Mouse (Mus musculus) forebrain, embryonic 13.5 days (tissue): ENCODE results near the gene Poc1a. TPM values are rescaled to one million over a fixed set of nuclear protein-coding genes. Genes with fewer than 3 reads are reported as not detected.

Source experiments
- ATAC-seq: fragments of 200-750 bp; cut with Nextera tagmentation; 2 replicates; pipeline ENCODE4 v1.8.0; 2017
- H3K27ac ChIP-seq: fragments of 300-500 bp; sonication (generic); 2 replicates; pipeline ENCODE4 v1.5.1; 2015; ENCODE audit warnings: inconsistent platforms, mild to moderate bottlenecking, moderate library complexity
- H3K27me3 ChIP-seq: fragments of 300-500 bp; sonication (generic); 2 replicates; pipeline ENCODE4 v1.6.1; 2015; ENCODE audit warnings: mild to moderate bottlenecking, inconsistent platforms
- H3K36me3 ChIP-seq: fragments of 300-500 bp; sonication (generic); 2 replicates; pipeline ENCODE4 v1.6.1; 2015; ENCODE audit warnings: mild to moderate bottlenecking, inconsistent platforms; ENCODE audit not compliant: poor library complexity, severe bottlenecking
- H3K4me1 ChIP-seq: fragments of 300-500 bp; sonication (generic); 2 replicates; pipeline ENCODE4 v1.6.1; 2015; ENCODE audit warnings: inconsistent platforms
- H3K4me2 ChIP-seq: fragments of 300-500 bp; sonication (generic); 2 replicates; pipeline ENCODE4 v1.6.1; 2015; ENCODE audit warnings: inconsistent platforms, mild to moderate bottlenecking, moderate library complexity
- H3K4me3 ChIP-seq: fragments of 300-500 bp; sonication (generic); 2 replicates; pipeline ENCODE4 v1.5.1; 2015; ENCODE audit warnings: mild to moderate bottlenecking, inconsistent platforms
- H3K9ac ChIP-seq: fragments of 300-500 bp; sonication (generic); 2 replicates; pipeline ENCODE4 v1.6.1; 2015; ENCODE audit warnings: mild to moderate bottlenecking, inconsistent platforms
- H3K9me3 ChIP-seq: fragments of 300-500 bp; sonication (generic); replicated peaks from 2 replicates; pipeline ENCODE4 v1.6.1; 2016; ENCODE audit warnings: inconsistent platforms
- WGBS: fragments of 180-500 bp; shearing (Covaris S2); methylation state at CpG from one replicate; pipeline ENCODE4 v1.1.7; 2015; 5-methylcytosine and 5-hydroxymethylcytosine counted together
- polyA plus RNA-seq: library from polyadenylated mRNA; unstranded; fragments of >200 nt; fragmentation: Nextera tagmentation; extraction: Ambion mirVana; gene quantifications from 2 replicates; pipeline ENCODE4 v1.2.1, GENCODE M21; 2015

The Poc1a gene
- polyA plus RNA-seq, 1 experiment from 2014 or later = 17.7 TPM

GRCm38 (mm10) chr9:106242813-106243488, 37.9 kb upstream of the Poc1a start:
- ATAC-seq = no peak
- no peaks in the 10 kb centered on the region for H3K9me3 ChIP-seq
- no peak overlapping the region for H3K9ac ChIP-seq
- H3K36me3 ChIP-seq = peaks cover 64% of the 10 kb centered on the region
- no peaks in the 10 kb centered on the region for H3K27me3 ChIP-seq
- no peak overlapping the region for H3K4me3 ChIP-seq
- H3K27ac ChIP-seq = no peak overlapping the region
- H3K4me1 ChIP-seq = peaks cover 16% of the 10 kb centered on the region
- no peak overlapping the region for H3K4me2 ChIP-seq
- 92% methylated on average over 19 of the region's 19 CpGs for WGBS

DNA sequence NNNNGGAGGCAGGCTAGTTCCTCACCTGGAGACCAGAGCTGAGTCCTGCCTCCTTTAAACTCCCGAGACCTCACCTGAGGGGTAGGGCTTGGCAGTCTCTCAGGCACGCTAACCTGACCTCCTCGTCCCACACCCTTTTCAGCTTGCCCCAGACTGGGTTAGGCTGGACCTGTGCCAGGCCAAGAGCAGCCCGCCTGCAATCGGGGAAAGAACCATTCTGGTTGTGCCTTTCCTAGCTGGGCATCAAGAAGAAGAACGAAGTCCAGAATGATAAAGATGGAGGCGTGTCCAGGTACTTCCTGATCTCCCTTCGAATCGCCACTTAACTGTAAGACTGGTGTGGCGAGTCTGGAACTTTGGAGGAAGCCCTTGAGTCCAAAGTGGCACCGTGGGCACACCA, 31.3 kb upstream of the Poc1a start:
- WGBS = 93% methylated on average over 11 of the region's 11 CpGs
- Histone ChIP-seq H3K9me3 (no peaks in the 10 kb centered on the region), H3K4me1 (peaks cover 24% of the 10 kb centered on the region), H3K36me3 (0 out of 2 replicates have a peak, but pooled peaks cover 6% of the 10 kb centered on the region), H3K4me3 (no peak overlapping the region), H3K9ac (no peak overlapping the region), H3K4me2 (no peak overlapping the region), H3K27me3 (no peaks in the 10 kb centered on the region), H3K27ac (no peak overlapping the region)
- ATAC-seq = no peak

GRCm38 (mm10) chr9:106250245-106250644, 30.6 kb upstream of the Poc1a start:
- Histone ChIP-seq H3K9ac (no peak overlapping the region), H3K4me1 (peaks cover 24% of the 10 kb centered on the region), H3K27ac (no peak overlapping the region), H3K4me2 (no peak overlapping the region), H3K27me3 (no peaks in the 10 kb centered on the region), H3K4me3 (no peak overlapping the region), H3K9me3 (no peaks in the 10 kb centered on the region), H3K36me3 (0 out of 2 replicates have a peak, but pooled peaks cover 2% of the 10 kb centered on the region)
- ATAC-seq = no peak
- WGBS = 65% methylated on average over 4 of the region's 4 CpGs

- WGBS = 81% methylated on average over 8 of the region's 8 CpGs
- Histone ChIP-seq H3K9me3 (no peaks in the 10 kb centered on the region), H3K9ac (no peak overlapping the region), H3K27me3 (no peaks in the 10 kb centered on the region), H3K4me1 (peaks cover 22% of the 10 kb centered on the region), H3K36me3 (no peaks in the 10 kb centered on the region), H3K4me2 (no peak overlapping the region), H3K27ac (no peak overlapping the region), H3K4me3 (no peak overlapping the region)
- ATAC-seq = no peak
Measured at GRCm38 (mm10) chr9:106251066-106251465, 29.8 kb upstream of the Poc1a start.

DNA sequence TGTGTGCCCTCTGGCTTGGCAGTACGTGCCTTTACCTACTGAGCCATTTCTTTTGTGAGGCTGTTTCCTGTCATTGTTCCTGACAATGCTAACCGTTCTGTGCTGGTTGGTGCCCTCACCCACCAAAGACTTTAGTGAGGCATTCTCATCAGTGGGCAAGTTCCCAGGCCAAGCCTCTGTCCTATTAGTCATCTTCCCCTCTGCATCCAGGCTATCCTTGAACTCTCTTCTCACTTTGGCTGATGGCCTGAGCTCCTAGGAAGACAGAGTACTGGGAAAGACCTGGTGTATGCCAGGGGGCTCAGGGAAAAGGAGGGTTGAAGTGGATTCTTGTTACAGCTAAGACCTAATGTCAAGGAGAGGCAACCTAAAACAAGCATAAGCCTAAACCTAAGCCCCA, 26.9 kb upstream of the Poc1a start:
- no peak overlapping the region for H3K9ac ChIP-seq
- WGBS = 75% methylated on average over 1 of the region's 2 CpGs
- H3K36me3 ChIP-seq = no peaks in the 10 kb centered on the region
- no peak overlapping the region for H3K27ac ChIP-seq
- no peaks in the 10 kb centered on the region for H3K27me3 ChIP-seq
- H3K4me3 ChIP-seq = no peak overlapping the region
- no peaks in the 10 kb centered on the region for H3K9me3 ChIP-seq
- H3K4me1 ChIP-seq = no peaks in the 10 kb centered on the region
- no peak for ATAC-seq
- H3K4me2 ChIP-seq = no peak overlapping the region

DNA sequence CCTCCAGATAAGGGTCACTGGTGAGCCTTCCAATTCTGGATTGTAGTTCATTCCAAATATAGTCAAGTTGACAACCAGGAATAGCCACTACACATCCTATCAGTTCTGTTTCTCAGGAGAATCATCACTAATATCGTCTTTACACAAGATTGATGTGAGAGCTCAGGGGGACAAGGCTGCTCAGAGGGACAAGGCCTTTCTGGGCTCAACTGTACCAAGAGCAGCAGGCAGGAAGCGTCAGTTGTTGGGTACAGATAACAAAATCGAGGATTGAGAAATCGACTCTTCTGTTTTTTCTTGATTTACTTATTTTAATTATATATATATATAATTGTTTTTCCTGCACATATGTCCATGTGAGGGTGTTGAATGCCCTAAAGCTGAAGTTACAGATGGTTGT, 22.4 kb upstream of the Poc1a start:
- no peaks in the 10 kb centered on the region for H3K36me3 ChIP-seq
- H3K4me3 ChIP-seq = no peak overlapping the region
- no peak for ATAC-seq
- no peaks in the 10 kb centered on the region for H3K27me3 ChIP-seq
- no peak overlapping the region for H3K9ac ChIP-seq
- no peaks in the 10 kb centered on the region for H3K4me1 ChIP-seq
- H3K9me3 ChIP-seq = no peaks in the 10 kb centered on the region
- H3K27ac ChIP-seq = no peak overlapping the region
- 95% methylated on average over 4 of the region's 4 CpGs for WGBS
- H3K4me2 ChIP-seq = no peak overlapping the region

DNA sequence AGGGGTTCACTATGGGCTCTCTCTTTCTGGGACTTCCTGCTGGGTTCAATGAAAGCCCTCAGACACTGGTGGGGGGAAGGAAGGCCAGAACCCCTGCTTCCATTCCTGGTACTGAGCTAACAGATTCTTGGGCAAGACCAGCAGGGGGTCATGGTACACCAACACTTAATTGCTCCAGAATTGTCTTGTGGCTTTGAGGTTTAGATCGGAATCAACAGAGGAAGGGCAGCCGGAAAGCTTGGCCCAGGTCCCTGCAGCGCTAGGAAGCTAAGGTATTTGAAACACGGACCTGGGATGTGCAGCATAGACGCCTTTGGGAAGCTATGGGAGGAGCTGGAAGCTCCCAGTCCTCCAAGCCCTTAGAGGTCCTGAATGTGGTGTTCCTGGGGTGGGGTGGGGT, 21.9 kb upstream of the Poc1a start:
- no peak overlapping the region for H3K4me3 ChIP-seq
- H3K4me1 ChIP-seq = no peaks in the 10 kb centered on the region
- H3K36me3 ChIP-seq = no peaks in the 10 kb centered on the region
- no peak overlapping the region for H3K4me2 ChIP-seq
- H3K27ac ChIP-seq = no peak overlapping the region
- no peak for ATAC-seq
- WGBS = 66% methylated on average over 5 of the region's 5 CpGs
- H3K9ac ChIP-seq = no peak overlapping the region
- no peaks in the 10 kb centered on the region for H3K27me3 ChIP-seq
- no peaks in the 10 kb centered on the region for H3K9me3 ChIP-seq

DNA sequence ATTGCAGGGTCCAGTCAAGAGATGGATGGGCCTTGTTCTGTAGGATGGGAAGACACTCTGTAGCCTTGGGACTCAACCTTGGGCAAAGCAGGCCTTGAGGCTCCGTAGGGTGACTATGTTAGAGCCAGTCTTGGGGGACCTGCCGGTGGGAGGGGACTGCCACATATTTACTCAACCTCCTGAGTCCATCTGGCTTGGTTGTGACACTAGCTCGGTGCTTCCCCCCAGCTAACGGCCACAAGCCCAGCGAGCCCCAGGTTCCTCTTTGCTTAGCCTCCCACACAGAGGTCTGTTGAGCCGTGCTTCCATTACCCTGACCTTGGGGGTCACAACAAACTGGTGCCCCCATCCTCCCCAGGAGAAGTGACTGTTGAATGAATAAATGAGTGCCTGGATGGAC, 19.8 kb upstream of the Poc1a start:
- WGBS = 91% methylated on average over 6 of the region's 6 CpGs

DNA sequence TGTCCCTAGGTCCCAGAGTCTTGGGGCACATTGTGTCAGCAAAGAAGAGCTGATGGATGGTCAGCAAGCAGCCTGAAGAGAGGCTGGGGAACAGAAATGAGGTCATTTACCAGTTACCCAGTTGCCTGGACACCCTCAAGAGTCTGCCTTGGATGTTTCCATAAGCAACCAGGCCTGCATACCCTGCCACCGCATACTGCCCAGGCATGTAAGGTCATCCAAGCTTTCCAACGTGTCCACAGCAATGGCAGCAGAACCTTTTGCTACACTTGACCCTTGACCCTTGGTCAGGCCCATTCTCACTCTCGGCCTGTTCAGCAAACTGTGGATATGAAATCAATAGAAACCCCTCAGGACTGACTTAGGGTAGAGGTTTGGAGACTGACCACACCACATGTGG, 19.4 kb upstream of the Poc1a start:
- Histone ChIP-seq H3K4me2 (no peak overlapping the region), H3K9ac (no peak overlapping the region), H3K27ac (no peak overlapping the region), H3K36me3 (no peaks in the 10 kb centered on the region), H3K4me1 (no peaks in the 10 kb centered on the region), H3K27me3 (no peaks in the 10 kb centered on the region), H3K4me3 (no peak overlapping the region), H3K9me3 (no peaks in the 10 kb centered on the region)
- WGBS = 79% methylated on average over 3 of the region's 3 CpGs
- ATAC-seq = no peak

More for the DNA sequence above, 19.8 kb upstream of the Poc1a start:
- Histone ChIP-seq H3K36me3 (no peaks in the 10 kb centered on the region), H3K4me3 (no peak overlapping the region), H3K9me3 (no peaks in the 10 kb centered on the region), H3K4me2 (no peak overlapping the region), H3K4me1 (no peaks in the 10 kb centered on the region), H3K27ac (no peak overlapping the region), H3K27me3 (no peaks in the 10 kb centered on the region), H3K9ac (no peak overlapping the region)
- no peak for ATAC-seq

DNA sequence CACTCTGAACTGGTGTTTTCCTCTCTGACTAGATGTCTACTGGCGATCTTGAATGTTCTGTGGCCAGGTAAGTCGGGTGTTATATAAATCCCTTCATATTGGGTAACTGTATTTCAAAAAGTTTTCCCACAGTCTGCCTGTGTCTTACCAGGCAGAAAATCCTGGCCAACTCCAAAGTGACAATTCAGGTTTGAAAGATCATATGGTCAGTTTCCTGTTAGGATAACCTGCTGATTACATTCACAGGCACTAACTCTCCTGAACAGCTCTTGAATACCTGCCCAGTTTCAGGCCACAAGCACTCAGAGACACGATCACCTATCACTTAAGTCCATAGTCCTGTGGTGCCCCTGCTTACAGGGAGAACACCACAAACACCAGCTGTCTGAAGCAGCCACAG, 18.8 kb upstream of the Poc1a start:
- Histone ChIP-seq H3K4me2 (no peak overlapping the region), H3K27ac (no peak overlapping the region), H3K9ac (no peak overlapping the region), H3K4me1 (no peaks in the 10 kb centered on the region; the same call in 1 of the 2 replicates), H3K9me3 (no peaks in the 10 kb centered on the region), H3K27me3 (no peaks in the 10 kb centered on the region), H3K36me3 (no peaks in the 10 kb centered on the region), H3K4me3 (no peak overlapping the region)
- 83% methylated on average over 3 of the region's 3 CpGs for WGBS
- ATAC-seq = no peak

GRCm38 (mm10) chr9:106263381-106263924, 17.4 kb upstream of the Poc1a start:
- H3K36me3 ChIP-seq = no peaks in the 10 kb centered on the region
- H3K9ac ChIP-seq = no peak overlapping the region
- H3K27ac ChIP-seq = no peak overlapping the region
- H3K4me1 ChIP-seq = no peaks in the 10 kb centered on the region; the same call in 1 of the 2 replicates
- H3K9me3 ChIP-seq = no peaks in the 10 kb centered on the region
- H3K4me3 ChIP-seq = no peak overlapping the region
- H3K27me3 ChIP-seq = no peaks in the 10 kb centered on the region
- H3K4me2 ChIP-seq = no peak overlapping the region
- 80% methylated on average over 9 of the region's 9 CpGs for WGBS
- no peak for ATAC-seq

DNA sequence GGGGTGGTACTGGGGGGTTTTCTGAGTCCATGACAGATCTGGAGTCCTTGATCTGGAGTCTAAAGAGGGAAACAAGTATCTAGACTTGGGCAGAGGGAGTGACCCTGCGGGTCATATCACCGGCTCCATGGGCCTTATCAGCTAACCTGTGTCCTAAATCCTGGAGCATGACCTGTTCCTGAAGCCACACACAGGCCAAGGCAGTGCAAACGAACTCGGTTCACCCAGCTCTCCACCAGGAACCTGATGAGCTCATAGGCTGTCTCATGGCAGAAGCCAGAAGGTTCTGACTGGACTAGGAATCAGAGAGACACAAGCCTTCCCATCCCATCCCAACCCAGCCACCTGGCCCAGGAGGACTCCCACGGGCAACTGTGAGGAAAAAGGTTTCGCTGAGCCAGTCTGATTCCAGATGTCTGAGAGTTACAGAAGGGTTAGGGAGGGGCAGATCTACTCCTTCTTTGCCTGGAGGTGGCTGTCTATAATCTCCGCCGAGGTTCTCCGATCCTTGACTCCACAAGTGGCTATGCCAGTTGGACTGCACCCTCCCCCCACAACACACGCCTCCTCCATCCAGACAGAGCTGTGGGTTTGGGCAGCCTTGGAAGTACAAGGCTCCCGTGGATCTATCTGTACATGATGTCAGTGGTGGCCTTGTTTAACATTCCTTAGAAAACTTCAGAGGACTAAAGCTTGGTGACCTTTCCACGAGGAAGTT, 15.3 kb upstream of the Poc1a start:
- no peaks in the 10 kb centered on the region for H3K27me3 ChIP-seq
- no peak for ATAC-seq
- no peak overlapping the region for H3K27ac ChIP-seq
- H3K36me3 ChIP-seq = no peaks in the 10 kb centered on the region
- H3K4me1 ChIP-seq = peaks cover 13% of the 10 kb centered on the region
- H3K4me3 ChIP-seq = no peak overlapping the region
- H3K9ac ChIP-seq = no peak overlapping the region
- H3K4me2 ChIP-seq = no peak overlapping the region
- no peaks in the 10 kb centered on the region for H3K9me3 ChIP-seq
- WGBS = 88% methylated on average over 12 of the region's 12 CpGs
